Mouse (Mus musculus): ENCODE data around the gene Cd38. TPM values are rescaled to one million over a fixed set of nuclear protein-coding genes. Genes with fewer than 3 reads are reported as not detected.

Cd38 gene
- polyA plus RNA-seq, 1 experiment from 2014 or later, result 1.6 TPM

- ATAC-seq, result no peak
- in situ Hi-C loops (cut with MboI; ENCODE audit: low pct_unique_long_range_greater_than_20kb), result no loop called here
- H3K27me3 ChIP-seq, result peaks cover 5% of the 10 kb centered on the region
- ChIA-PET CTCF (interaction anchor here (0.9 to 1.0 kb wide), 2 partner anchors 14 to 23 kb away, joined by 3 read pairs; no protein-coding TSS in a partner anchor), POLR2A (no interaction called here)
- DNase-seq (ENCODE audit: low read depth, low spot score), result no peak
- TF ChIP-seq CTCF (IDR thresholded peaks at IDR 0.05), result no peak
Measured at GRCm38 (mm10) chr5:43915261-43915886, 47.0 kb downstream of the Cd38 start.

- ATAC-seq (no peak), DNase-seq (ENCODE audit: low read depth, low spot score) (no peak)
- no peaks in the 10 kb centered on the region for H3K27me3 ChIP-seq
- ChIA-PET CTCF (interaction anchor here (0.7 to 5.8 kb wide), 6 partner anchors 20 to 71 kb away, joined by 3 to 53 read pairs (median 16); no protein-coding TSS in a partner anchor), POLR2A (no interaction called here)
- in situ Hi-C loops (cut with MboI; ENCODE audit: low pct_unique_long_range_greater_than_20kb), result no loop called here
- no peak for TF ChIP-seq CTCF (IDR thresholded peaks at IDR 0.05)
Measured at GRCm38 (mm10) chr5:43921877-43922276, 53.5 kb downstream of the Cd38 start.

- in situ Hi-C loops (cut with MboI; ENCODE audit: low pct_unique_long_range_greater_than_20kb), result no loop called here
- TF ChIP-seq CTCF (IDR thresholded peaks at IDR 0.05), result peak; percentile 95
- ChIA-PET CTCF (interaction anchor here (0.6 to 5.8 kb wide), 24 partner anchors 11 to 237 kb away, joined by 3 to 53 read pairs (median 5); no protein-coding TSS in a partner anchor), POLR2A (no interaction called here)
- peak; percentile 10 for DNase-seq (ENCODE audit: low read depth, low spot score)
- peak; percentile 82 for ATAC-seq
- H3K27me3 ChIP-seq, result no peaks in the 10 kb centered on the region
Measured at GRCm38 (mm10) chr5:43923933-43924332, 55.6 kb downstream of the Cd38 start.

GRCm38 (mm10) chr5:43927729-43928128, 59.4 kb downstream of the Cd38 start:
- TF ChIP-seq CTCF (IDR thresholded peaks at IDR 0.05), result no peak
- POLR2A ChIA-PET, result interaction anchor here (0.6 kb wide), 1 partner anchor 207 kb away, joined by 3 read pairs; no protein-coding TSS in a partner anchor
- no peaks in the 10 kb centered on the region for H3K27me3 ChIP-seq
- in situ Hi-C loops (cut with MboI; ENCODE audit: low pct_unique_long_range_greater_than_20kb), result loop anchor here (5.0 kb wide), 1 partner anchor 50 kb away; no protein-coding TSS in a partner anchor
- no peak for ATAC-seq
- DNase-seq (ENCODE audit: low read depth, low spot score), result no peak
- CTCF ChIA-PET, result interaction anchor here (0.9 to 3.4 kb wide), 6 partner anchors 9 to 90 kb away, joined by 3 to 16 read pairs (median 4); no protein-coding TSS in a partner anchor

- ChIA-PET POLR2A (no interaction called here), CTCF (interaction anchor here (1.3 to 6.7 kb wide), 4 partner anchors 9 to 56 kb away, joined by 3 to 25 read pairs (median 4); no protein-coding TSS in a partner anchor)
- DNase-seq (ENCODE audit: low read depth, low spot score) (no peak), ATAC-seq (no peak)
- peaks cover 4% of the 10 kb centered on the region for H3K27me3 ChIP-seq
- TF ChIP-seq CTCF (IDR thresholded peaks at IDR 0.05), result no peak
- in situ Hi-C loops (cut with MboI; ENCODE audit: low pct_unique_long_range_greater_than_20kb), result no loop called here
Measured at GRCm38 (mm10) chr5:43933269-43933668, 64.9 kb downstream of the Cd38 start.

- ChIA-PET CTCF (interaction anchor here (0.6 to 1.9 kb wide), 2 partner anchors 35 to 486 kb away, joined by 3 to 6 read pairs; no protein-coding TSS in a partner anchor), POLR2A (no interaction called here)
- in situ Hi-C loops (cut with MboI; ENCODE audit: low pct_unique_long_range_greater_than_20kb), result no loop called here
- no peak for TF ChIP-seq CTCF (IDR thresholded peaks at IDR 0.05)
- ATAC-seq (no peak), DNase-seq (ENCODE audit: low read depth, low spot score) (no peak)
- no peaks in the 10 kb centered on the region for H3K27me3 ChIP-seq
Measured at GRCm38 (mm10) chr5:43947330-43947977, 79.1 kb downstream of the Cd38 start.

- DNase-seq (ENCODE audit: low read depth, low spot score), result peak; percentile 47
- ChIA-PET CTCF (interaction anchor here (0.8 to 2.0 kb wide), 6 partner anchors 15 to 320 kb away, joined by 3 to 13 read pairs (median 5); no protein-coding TSS in a partner anchor), POLR2A (no interaction called here)
- no peak for TF ChIP-seq CTCF (IDR thresholded peaks at IDR 0.05)
- in situ Hi-C loops (cut with MboI; ENCODE audit: low pct_unique_long_range_greater_than_20kb), result no loop called here
- H3K27me3 ChIP-seq, result no peaks in the 10 kb centered on the region
- ATAC-seq, result peak; percentile 57
Measured at GRCm38 (mm10) chr5:43948111-43948743, 79.9 kb downstream of the Cd38 start.

- ChIA-PET CTCF (interaction anchor here (0.8 to 2.0 kb wide), 6 partner anchors 15 to 320 kb away, joined by 3 to 13 read pairs (median 5); no protein-coding TSS in a partner anchor), POLR2A (interaction anchor here (1.6 kb wide), 1 partner anchor 9 kb away, joined by 4 read pairs; no protein-coding TSS in a partner anchor)
- peak; percentile 90 for ATAC-seq
- in situ Hi-C loops (cut with MboI; ENCODE audit: low pct_unique_long_range_greater_than_20kb), result no loop called here
- H3K27me3 ChIP-seq, result no peaks in the 10 kb centered on the region
- no peak for TF ChIP-seq CTCF (IDR thresholded peaks at IDR 0.05)
- DNase-seq (ENCODE audit: low read depth, low spot score), result peak; percentile 68
Measured at GRCm38 (mm10) chr5:43948748-43949275, 80.5 kb downstream of the Cd38 start.

- TF ChIP-seq CTCF (IDR thresholded peaks at IDR 0.05), result no peak
- ChIA-PET CTCF (interaction anchor here (1.1 kb wide), 2 partner anchors 7 to 29 kb away, joined by 3 to 4 read pairs; no protein-coding TSS in a partner anchor), POLR2A (interaction anchor here (1.6 kb wide), 1 partner anchor 21 kb away, joined by 3 read pairs; no protein-coding TSS in a partner anchor)
- ATAC-seq, result no peak
- peak; percentile 12 for DNase-seq (ENCODE audit: low read depth, low spot score)
- H3K27me3 ChIP-seq, result no peaks in the 10 kb centered on the region
- in situ Hi-C loops (cut with MboI; ENCODE audit: low pct_unique_long_range_greater_than_20kb), result no loop called here
Measured at GRCm38 (mm10) chr5:43953241-43953640, 84.9 kb downstream of the Cd38 start.

GRCm38 (mm10) chr5:43959884-43960440, 91.6 kb downstream of the Cd38 start:
- ATAC-seq (peak; percentile 90), DNase-seq (ENCODE audit: low read depth, low spot score) (peak; percentile 61)
- in situ Hi-C loops (cut with MboI; ENCODE audit: low pct_unique_long_range_greater_than_20kb), result no loop called here
- no peaks in the 10 kb centered on the region for H3K27me3 ChIP-seq
- CTCF ChIA-PET, result interaction anchor here (0.7 to 1.5 kb wide), 2 partner anchors 7 to 23 kb away, joined by 3 to 4 read pairs; no protein-coding TSS in a partner anchor
- no peak for TF ChIP-seq CTCF (IDR thresholded peaks at IDR 0.05)
- POLR2A ChIA-PET, result no interaction called here

Measured in Patski (cell line).